Mouse (Mus musculus): Measurements from ENCODE around the gene Ahdc1.
"Not testable (repeated sequence)": the region's sequence is repeated elsewhere in the genome, so short reads cannot be mapped to it uniquely, and the experiment has no call there.

Ahdc1 gene

GRCm38 (mm10) chr4:132993553-132993952, 17.5 kb upstream of the Ahdc1 start:
- no peak for DNase-seq (ENCODE audit: low spot score)

DNA sequence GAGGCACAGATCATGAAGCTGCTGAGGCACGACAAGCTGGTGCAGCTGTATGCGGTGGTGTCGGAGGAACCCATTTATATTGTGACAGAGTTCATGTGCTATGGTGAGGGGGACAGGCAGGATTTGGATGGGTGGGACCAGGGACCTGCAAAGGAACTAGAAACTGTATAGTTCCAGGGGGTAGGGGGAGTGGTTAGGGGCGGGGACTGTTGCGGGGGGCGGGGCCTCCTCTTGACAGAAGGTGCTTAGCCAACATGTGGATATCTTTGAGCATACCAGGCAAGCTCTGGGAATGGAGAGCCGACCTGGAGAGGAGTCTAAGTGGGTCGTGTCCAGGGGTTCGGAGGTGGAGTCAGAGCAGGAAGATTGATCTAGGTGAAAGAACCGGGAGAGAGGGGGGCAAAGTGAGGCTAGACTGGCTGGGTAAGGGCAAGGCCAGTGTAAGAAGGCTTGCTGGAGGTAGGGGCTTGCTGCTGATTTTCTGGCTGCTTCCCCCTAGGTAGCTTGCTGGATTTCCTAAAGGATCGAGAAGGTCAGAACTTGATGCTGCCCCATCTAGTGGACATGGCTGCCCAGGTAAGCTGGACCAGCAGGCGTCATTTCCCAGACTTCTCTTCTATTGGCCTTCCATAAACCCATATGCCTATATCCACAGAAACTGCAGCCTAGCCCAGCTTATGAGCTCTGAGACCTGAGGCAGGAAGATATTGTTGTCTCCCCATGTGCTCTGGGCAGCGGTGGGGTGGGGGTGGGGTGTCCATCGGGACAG, 13.4 kb upstream of the Ahdc1 start:
- DNase-seq (ENCODE audit: low spot score), result no peak

GRCm38 (mm10) chr4:133002896-133003295, 8.2 kb upstream of the Ahdc1 start:
- DNase-seq (ENCODE audit: low spot score), result no peak

GRCm38 (mm10) chr4:133003316-133004018, 7.6 kb upstream of the Ahdc1 start:
- no peak for DNase-seq (ENCODE audit: low spot score)

GRCm38 (mm10) chr4:133005233-133005632, 5.8 kb upstream of the Ahdc1 start:
- no peak for DNase-seq (ENCODE audit: low spot score)

- DNase-seq (ENCODE audit: low spot score), result not testable (repeated sequence)
These were observed 5.1 kb upstream of the Ahdc1 start for GRCm38 (mm10) chr4:133005885-133006451.

- no peak for DNase-seq (ENCODE audit: low spot score)
These were observed 3.3 kb upstream of the Ahdc1 start for GRCm38 (mm10) chr4:133007513-133008380.

- no peak for DNase-seq (ENCODE audit: low spot score)
These were observed 1.9 kb upstream of the Ahdc1 start for GRCm38 (mm10) chr4:133009131-133009530.

DNA sequence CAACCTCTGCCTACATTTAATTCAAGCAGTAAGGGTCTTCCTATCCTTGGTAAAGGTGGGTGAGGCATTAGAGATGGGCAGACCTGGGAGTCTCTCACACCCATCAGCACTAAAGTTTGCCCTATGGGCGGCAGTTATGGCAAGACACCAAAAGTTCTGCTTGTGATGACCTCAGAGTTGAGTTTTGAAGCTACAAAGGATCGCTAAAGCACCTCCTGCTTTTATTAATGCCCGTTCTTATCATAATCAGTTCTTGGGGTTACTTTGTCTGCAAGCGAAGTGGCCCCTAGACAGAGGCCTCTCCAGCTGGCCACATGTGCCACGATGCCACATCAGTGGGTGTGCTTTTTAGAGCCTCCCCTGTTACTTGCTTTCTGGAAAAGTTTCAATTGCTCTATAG, 1.4 kb upstream of the Ahdc1 start:
- no peak for DNase-seq (ENCODE audit: low spot score)

- DNase-seq (ENCODE audit: low spot score), result no peak
These were observed 449 bp upstream of the Ahdc1 start for GRCm38 (mm10) chr4:133010611-133011010.

DNA sequence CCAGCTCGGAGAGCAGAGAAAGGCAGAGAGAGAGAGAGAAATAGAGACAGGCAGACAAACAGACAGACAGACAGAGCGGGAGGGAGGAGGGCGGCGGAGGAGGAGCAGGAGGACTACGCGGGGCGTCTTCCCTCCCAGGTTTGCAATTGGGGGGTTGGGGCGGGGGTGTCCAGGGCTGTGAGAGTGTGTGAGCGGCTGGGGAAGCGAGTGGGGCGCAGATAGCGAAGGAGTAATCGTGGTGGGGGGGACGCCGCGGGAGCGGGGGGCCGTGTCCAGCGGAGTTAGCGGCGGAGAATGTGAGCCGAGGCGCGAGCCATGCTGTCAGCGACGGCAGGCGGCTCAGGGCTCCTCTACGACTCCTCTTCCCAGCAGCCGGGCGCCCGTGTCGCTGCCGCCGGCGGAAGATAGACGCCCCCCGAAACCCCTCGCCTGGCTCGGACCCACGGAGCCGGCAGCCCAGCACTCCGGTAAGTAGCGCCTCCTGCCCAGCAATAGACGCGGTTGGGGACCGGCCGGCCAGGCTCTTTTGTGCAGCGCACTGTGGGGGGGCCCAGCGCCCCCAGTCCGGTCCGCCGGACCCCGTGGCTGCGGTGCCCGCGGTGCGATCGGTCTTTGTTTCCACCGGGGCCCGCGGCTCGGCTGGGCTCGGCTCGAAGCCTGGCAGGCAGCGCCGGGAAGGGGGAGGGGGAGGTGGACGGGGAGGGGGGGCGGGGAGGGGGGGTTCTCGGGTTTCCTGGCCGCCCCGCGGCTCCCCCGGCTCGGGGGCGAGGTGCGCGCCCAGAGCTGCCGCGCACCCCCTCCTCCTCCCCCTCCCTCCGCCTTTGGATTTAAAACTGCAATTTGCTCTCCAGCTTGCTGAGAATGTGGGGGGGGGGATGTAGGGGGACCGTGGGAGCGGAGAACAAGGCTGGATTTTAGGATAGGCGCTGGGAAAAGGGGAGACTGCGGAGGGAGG, 1.0 kb downstream of the Ahdc1 start:
- no peak for DNase-seq (ENCODE audit: low spot score)

DNA sequence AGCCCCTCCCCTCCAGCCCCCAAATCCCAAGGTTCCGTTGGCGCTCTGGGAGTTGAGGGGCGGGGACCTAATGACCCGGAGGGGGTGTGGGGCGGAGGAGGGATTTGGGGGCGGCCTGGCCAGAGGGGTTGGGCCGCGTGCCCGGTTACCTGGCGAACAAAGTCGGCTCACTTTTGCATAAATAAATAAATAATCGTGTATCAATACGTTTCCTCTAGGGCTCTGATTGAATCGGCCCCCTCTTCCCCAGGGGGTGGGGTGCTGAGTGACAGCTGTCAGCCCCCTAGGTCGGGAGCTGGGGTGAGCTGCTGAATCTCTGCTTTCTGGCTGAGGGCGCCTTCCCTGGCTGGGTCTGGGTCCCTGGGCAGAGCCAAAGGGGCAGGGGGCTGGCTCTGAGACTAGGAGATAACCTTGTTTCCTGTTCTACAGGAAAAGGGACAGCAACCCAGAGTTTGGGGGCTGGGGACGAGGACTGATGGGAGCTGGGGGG, 1.8 kb downstream of the Ahdc1 start:
- no peak for DNase-seq (ENCODE audit: low spot score)

GRCm38 (mm10) chr4:133013266-133013891, 2.3 kb downstream of the Ahdc1 start:
- no peak for DNase-seq (ENCODE audit: low spot score)

DNA sequence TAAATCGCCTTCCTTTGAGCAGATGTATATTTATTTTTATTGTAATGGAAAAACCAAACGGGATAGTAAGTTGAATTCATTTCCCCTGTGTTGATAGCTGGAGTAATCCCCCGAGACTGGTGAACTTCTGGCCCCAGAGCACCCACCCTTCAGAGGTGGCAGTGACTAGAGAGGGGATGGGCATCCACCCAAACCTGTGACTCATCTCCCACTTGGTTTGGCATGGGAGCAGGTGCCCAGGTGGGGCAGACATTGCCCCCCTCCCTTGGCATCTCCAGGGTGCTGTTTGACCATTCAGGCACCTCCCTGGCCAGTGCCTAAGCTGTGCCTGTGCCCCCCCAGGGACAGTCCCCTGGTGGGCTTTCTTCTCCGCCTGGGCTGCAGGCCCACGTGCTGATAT, 3.0 kb downstream of the Ahdc1 start:
- DNase-seq (ENCODE audit: low spot score), result no peak

- no peak for DNase-seq (ENCODE audit: low spot score)
These were observed 4.0 kb downstream of the Ahdc1 start for GRCm38 (mm10) chr4:133014896-133015709.

DNA sequence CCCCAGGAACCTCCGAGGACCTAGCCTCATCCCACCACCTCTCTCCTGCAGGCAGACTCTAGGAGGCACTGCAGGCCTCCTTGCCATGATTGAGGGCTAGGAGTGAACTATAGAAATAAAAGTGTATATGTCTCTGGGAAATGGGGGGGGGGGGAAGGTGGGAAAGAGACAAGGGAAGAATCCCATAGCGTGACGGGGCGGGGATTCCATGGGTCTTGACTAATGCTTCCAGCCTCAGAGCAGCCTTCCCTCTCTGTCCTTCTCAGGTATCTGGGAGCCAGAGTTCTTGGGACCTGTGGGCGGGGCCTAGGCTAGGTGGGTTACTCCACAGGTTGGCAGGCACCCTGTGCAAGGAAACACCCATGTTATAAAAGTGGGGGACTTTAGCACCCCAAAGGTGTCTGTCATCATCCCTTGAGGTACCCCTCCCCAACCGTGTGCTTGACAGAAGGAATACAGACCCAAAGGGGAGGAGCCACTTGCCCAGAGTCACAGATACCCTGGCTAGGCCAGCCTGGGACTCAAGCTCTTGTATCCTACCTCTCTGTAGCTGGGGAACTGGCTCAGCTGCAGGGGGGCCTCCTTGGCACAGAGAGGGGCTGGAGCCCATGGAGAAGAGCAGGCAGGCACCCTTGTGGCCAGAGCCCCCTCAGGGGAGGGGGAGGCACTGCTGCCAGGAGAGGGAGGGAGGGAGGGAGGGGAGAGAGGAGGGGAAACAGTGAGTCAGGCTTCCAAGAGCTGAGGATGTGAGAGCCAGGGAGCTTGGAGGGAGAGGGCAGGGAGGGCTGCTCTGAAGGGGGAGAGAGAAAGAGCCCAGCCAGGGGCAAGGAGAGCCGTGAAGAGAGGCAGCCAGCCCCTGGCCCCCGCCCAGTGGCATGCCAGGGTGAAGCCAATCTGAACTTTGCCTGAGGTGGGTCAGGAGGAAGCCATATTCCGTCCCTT, 4.9 kb downstream of the Ahdc1 start:
- no peak for DNase-seq (ENCODE audit: low spot score)

DNA sequence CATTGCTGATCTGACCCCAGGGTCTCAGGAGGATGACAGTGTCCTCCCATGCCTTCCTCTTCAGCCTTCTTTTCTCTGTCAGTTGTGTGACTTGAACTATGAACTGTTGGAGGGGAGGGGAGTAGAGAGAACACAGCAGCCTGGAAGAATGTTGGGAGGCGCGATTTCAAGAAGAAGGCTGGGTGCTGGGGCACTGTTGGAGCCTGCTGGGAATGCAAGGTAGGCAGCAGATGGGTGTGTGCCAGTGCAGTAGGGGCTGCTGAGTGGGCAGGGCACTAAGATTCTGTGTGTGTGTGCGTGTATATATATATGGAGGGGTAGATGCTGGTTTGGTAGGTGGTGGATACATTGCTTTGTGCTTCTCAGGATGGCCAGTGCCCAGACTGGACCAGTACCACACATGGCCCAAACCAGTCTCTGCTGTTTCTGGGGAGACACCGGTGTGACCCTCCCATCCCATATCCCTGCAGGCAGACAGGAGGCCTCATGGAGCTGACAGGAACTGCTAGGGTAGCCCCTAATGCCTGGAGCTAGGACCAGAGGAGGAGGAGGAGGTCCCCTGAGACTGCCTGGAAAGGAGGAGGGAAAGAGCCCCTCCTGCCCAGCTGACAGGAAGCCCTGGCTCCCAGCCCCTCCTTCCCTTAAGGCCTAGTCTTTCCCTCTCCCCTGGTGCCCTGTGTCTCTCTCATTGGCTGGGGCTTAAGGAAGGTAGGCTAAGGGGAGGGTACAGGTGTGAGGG, 5.8 kb downstream of the Ahdc1 start:
- DNase-seq (ENCODE audit: low spot score), result no peak
